Mouse (Mus musculus): ENCODE measurements around the gene Acin1.
"Not testable (repeated sequence)": the region's sequence is repeated elsewhere in the genome, so short reads cannot be mapped to it uniquely, and the experiment has no call there.

Gene Acin1

DNA sequence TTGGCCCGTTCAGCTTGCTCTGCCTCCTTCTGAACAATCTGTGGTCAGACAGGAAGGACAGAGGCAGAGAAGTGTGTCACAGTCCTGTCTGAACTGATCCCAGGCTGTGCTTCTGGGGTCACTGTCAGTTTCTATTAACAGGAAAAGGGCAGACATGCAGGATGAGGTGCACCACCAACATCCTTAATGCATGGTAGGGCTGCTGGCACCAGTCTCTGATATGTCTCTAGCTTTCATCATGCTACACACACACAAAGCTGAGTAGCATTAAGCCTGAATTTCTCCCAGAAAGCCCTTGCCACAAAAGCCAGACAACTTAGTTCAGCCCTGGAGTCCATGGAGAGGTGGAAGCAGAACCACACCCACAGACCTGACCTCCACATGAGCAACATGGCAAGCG is 43.7 kb downstream of the Acin1 start:
- DNase-seq (ENCODE audit: low read depth, low spot score) = no peak

DNA sequence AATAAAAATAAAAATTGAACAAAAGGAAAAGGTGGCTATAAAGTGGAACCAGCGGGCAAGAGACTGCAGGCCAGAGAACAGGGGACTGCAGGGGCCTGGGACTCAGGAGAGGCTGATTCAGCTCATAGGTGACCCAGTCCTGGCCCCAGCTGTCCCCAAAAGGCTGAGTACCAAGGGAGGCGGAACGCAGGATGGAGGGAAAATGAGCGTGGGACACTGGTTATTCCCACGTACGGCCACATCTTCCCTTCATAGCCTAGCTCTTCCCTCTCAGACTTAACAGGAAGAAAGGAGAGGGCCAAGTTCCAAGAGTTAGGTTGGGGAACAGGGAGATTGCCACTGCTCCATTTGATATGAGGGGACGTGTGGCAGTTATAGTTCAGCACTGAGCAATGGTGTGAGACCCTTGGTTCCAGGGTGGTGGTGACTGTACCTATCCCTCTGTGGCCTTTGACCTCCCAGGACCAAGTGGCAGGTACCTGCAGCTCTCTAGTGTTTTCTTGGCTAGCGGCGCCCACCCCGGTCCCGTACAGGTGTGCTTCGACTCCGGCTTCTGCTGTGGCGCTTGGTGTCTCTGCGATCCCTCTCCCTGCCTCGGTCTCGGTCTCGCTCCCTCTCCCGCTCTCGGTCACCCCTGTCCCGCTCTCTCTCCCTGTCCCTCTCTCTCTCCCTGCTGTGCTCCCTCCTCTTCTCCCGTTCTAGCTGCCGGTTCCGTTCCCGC is 44.3 kb downstream of the Acin1 start:
- DNase-seq (ENCODE audit: low read depth, low spot score) = no peak

DNA sequence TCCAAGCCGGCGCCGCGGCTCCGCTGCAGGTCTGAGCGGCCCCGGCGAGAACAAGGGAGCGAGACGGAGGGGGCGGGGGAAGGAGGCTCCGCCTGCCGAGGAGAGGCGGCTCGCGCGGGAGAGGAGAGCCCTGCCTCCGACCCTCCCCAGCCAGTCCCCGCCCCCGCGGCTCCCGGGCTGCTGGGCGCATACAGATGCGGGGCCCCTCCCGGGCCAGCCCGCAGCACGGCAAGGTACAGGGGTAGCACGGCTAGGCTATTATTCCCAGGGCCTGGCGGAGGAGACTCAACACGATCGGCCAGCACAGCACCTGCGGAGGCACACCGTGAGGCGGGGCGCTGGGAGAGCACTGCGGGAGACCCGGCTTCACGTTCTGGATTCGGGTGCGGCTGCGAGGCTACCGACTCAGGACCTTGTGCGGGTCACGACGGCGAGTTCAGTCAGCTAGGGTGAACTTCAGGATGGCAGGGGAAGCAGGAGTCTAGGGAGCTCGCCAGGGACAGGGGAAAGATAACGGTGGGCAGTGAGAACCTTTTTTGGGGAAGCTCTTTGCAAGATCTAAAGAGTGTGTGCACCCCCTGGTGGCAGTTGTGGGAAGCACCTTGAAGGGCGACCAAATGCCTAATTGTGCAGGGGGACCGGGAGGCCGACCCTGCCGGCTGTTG is 45.3 kb downstream of the Acin1 start, which contains the start of gene Cdh24:
Gene Cdh24 (minus strand): TSS at position 60 of the 665 bp plus-strand sequence.
- peak; percentile 92 for DNase-seq (ENCODE audit: low read depth, low spot score)

DNA sequence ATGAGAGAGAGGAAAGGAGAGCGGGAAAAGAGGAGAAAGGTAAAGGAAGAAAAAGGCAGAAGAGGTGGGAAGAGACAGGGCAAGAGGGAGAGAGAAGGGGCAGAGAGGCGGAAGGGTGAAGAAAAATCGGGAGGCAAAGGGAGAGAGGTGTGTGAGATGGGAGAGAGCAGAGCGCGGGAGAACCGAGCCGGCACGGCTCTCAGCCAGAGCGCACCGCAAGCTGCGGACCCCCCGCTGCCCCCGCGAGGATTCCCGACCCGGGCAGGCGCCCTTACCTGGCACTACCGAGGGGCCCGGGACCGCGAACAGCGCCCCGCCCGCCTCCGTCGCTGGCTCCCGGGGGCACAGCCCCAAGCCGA is 45.8 kb downstream of the Acin1 start, which contains the start of gene Gm17606:
Gene Gm17606 (plus strand): TSS at position 7 of the 359 bp plus-strand sequence.
- no peak for DNase-seq (ENCODE audit: low read depth, low spot score)

DNA sequence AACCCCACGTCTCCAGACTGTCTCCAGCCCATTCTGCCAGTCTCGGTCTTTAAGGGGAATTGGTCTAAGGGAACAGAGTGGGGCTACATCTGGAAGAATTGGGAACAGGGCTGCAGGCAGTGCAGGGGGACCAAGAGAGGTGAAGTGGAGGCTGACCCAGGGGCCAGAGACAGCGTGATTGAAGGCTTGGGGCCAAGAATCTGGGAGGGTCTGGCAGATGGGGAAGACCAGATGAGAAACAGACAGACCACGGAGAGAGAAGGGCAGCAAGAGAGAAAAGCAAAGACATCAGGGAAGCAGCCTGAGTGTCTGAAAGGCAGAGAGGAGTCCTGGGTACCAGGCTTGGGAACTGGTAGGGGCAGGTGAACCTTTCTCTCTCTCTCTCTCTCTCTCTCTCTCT is 46.6 kb downstream of the Acin1 start:
- DNase-seq (ENCODE audit: low read depth, low spot score) = no peak

DNA sequence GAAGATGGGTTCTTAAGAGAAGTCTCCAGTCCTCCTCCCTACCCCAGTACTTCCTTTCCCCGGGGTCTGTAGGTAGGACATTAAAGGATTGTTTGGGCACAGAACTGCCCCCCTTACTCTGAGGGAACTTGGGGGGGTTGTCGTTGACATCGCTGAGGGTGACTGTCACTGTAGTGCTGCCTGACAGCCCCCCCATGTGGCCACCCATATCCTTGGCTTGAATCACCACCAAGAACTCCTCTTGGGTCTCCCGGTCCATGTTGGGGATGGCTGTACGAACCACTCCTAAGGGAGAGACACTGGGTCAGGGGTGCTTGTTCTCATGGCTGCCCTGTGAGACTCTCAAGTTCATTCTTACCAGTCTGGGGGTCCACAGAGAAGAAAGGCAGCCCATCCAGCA is 48.5 kb downstream of the Acin1 start:
- no peak for DNase-seq (ENCODE audit: low read depth, low spot score)

DNA sequence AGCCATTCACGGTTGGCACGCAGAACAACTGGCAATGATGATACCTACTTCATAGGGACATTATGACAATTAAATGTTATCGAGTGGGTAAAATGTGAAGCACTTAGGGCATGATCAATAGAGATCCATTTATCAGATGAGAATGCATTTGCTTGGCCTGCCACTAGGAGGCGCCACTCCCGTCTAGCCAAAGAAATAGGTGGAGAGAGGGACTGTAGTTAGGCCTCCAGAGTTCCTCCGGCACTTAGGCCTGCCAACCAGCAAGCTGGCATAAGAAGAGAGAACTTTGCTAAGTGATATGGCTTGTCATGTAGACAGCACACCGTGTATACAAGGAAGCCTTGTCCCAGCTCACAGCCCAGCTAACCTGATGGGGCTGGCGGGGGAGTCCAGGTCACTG is 49.8 kb downstream of the Acin1 start:
- peak; percentile 80 for DNase-seq (ENCODE audit: low read depth, low spot score)

DNA sequence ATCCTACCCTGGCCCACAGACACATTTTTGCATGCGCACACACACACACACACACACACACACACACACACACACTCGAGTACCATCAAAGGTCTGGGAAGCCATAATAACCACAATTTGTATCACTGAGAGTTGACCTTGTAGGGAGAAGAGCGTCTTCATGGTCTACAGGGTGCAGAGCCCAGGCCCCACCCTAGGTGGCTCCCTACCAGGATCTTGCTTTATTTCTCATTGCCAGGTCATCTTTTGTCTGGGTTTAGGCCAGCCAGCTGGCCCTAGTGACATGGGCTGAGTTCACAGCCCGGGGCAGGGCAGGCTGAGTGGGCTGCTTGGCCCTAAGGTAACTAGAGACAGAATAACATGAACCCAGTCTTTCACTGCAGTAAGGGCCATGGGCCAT is 52.5 kb downstream of the Acin1 start:
- no peak for DNase-seq (ENCODE audit: low read depth, low spot score)

DNA sequence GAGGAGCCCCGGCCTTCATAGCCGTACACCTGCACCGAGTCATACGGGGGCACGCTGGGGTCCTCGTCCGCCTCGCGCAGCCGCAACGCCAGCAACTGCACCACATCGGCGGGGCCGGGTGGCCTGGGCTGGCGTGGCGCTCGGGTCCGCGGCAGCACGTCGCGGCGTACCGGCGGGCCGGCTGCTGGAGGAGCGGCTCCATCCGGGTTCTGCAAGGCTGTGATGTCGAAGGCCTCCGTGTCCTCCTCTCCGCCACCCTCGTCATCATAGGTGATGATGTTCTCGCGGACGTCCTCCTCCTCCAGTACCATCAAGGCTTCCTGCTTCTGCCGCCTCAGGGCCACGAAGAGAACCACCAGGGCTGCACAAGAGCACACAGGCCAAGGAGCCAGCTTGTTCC is 54.5 kb downstream of the Acin1 start:
- DNase-seq (ENCODE audit: low read depth, low spot score) = no peak

DNA sequence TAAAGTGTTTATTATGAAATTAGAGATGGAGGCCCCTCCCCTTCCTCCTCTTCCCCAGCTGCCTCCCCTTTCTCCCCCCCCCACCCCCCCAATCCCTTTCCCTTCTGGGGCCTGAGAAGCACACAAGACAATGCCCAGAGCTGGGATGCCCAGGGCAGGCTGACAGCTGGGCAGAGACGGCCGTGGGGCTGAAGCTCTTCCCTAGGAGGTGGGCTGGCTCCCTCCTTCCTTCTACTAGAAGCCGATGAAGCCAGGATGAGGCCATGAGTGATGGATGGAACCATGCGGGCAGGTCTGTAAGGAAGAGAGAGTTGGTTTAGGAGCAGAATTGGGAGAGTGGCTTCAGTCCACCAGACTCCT is 55.5 kb downstream of the Acin1 start:
- no peak for DNase-seq (ENCODE audit: low read depth, low spot score)

DNA sequence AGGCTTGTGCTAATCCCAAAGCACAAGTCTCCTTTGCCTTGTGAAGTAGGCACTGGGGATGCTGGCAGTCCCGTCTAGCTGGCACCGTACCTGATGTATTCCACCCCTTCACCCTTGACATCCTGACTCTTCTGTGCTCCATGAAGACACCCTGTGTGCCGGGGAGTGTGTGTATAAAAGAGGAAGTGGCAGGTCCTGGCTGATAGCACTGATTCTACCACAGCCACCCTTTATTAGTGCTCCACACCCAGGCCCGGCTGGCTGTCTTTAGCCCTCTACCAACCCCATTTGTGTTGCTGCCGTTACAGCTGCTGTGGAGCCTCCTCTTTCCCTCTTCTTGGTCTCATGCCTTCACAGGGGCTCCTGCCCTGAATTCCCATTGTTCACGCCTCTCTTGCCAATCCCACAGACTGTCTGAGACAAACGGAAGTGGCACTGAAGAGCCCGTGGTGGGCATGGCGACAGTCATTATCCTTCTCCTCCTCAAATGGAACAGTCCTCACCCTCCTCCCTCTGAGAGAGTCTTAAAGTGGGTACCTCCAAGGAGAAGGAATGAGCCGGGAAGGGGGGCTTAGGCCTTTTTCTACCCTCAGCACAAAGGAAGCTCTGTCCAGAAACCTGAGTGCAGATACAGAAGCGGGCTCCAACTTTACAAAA is 56.0 kb downstream of the Acin1 start:
- no peak for DNase-seq (ENCODE audit: low read depth, low spot score)

DNA sequence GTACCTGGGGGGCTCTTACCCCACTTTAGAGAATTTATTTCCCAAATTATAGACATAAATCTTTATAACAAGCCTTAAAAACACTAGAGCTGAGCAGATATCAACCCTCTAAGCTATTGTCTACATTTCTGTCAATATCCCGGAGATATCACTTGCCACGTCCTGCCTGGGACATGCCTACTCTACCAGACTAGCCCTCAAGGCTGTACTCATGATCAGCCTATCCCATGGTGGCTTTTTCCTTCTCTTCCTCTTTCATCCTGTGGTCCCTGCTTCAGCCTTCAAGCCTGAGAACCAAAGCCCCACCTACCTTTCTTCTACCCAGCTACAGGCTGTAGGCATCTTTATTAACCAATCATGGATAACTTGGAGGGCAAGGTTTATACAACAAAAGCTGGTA is 56.9 kb downstream of the Acin1 start:
- DNase-seq (ENCODE audit: low read depth, low spot score) = no peak

DNA sequence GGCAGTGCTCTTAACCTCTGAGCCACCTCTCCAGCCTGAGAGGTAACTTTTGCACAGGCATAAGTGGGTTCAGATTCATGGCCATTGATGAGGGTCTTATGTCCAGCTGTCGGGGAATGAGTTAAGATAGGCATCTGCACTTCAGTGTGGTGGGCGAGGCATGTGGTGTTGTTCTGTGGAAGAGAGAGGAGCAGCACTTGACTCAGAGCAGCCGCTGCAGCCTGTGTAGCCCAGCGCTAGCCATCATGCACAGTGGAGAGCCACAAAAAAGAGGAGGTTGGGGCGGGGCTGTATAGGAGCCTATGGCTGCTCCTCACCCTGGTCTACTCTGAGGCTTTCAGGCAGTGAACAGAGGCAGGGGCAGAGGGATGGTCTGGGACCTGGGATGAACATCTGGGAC is 58.6 kb downstream of the Acin1 start:
- DNase-seq (ENCODE audit: low read depth, low spot score) = no peak

DNA sequence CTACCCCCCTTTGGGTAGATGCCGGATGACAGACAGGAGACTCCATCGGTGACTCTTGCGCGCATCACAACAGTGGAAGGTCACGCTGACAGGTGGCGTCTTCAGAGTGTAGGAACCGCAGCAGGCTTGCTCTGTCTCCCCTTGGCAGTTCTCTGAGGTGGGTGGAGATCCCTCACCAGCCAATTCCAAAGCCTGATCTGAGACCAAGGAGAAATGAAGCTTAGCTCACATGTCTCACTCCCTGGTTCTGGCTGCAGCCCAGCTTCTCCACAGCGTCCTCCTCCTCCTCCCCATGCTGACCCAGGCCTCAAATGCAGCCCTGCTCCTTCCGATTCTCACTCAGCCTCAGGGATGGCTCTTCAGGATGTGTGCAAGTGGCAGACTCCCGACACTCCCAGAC is 61.8 kb downstream of the Acin1 start:
- DNase-seq (ENCODE audit: low read depth, low spot score) = no peak

DNA sequence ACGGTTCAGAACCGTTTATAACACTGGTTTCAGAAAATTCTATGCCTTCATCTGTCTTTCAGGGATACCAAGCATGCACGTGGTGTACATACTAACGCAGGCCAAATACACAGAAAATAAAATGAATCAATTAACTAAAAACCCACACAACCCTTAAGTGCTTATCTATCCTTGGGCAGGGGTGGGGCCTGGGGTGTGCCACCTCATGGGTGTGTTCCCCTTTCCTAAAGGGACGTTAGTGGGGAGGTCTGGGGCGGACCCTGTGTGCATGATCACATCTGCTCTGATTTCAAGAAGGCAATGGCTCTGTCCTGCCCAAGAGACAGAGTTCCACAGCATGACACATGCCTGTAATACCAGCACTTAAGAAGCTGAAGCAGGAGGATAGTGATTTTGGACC is 63.4 kb downstream of the Acin1 start:
- DNase-seq (ENCODE audit: low read depth, low spot score) = no peak

DNA sequence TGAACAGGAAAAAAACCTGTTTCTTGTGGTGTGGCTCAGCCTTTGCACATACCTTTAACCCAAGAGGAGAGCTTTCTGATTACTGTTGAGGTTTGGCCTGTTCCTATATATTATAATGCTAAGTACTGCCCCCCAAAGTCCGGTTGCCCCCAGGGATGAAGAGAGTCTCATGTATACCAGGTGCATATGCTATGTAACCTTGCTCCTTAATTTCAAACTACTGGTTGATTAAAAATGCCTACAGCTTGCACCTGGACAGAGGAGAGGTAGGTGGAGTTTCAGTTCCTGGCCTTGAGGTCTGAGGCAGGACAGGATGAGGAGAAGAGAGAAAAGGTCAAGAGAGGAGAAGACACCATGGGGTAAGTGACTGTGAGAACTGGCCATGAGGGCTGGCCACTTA is 65.6 kb downstream of the Acin1 start, which contains the start of gene Psmb11:
Gene Psmb11 (plus strand): TSS at position 301 of the 400 bp plus-strand sequence.
- DNase-seq (ENCODE audit: low read depth, low spot score) = no peak

DNA sequence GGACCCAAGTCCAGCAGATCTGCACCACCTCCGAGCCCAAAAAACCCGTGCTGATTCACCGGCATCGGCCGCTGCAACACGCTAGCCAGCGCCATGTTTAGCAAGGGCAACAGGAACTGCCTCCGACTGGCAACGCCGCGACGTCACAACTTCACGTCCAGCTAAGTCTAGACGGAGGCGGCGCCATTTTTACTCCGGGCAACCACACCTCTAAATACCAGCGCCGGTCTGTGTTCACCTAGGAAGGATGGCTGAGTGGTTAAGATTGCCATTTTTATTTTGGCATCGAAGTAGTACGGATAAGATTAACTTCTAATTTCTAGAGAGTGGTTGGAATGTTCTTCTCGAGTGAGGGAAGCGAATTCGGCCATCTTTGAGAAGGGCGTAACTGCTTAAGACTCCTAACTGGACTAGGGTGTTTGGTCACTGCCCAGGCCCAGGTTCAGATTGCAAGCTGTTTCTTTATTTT is 68.8 kb downstream of the Acin1 start, which contains the start of gene Psmb5:
Gene Psmb5 (minus strand): TSS at position 126 of the 469 bp plus-strand sequence.
- peak; percentile 94 for DNase-seq (ENCODE audit: low read depth, low spot score)

DNA sequence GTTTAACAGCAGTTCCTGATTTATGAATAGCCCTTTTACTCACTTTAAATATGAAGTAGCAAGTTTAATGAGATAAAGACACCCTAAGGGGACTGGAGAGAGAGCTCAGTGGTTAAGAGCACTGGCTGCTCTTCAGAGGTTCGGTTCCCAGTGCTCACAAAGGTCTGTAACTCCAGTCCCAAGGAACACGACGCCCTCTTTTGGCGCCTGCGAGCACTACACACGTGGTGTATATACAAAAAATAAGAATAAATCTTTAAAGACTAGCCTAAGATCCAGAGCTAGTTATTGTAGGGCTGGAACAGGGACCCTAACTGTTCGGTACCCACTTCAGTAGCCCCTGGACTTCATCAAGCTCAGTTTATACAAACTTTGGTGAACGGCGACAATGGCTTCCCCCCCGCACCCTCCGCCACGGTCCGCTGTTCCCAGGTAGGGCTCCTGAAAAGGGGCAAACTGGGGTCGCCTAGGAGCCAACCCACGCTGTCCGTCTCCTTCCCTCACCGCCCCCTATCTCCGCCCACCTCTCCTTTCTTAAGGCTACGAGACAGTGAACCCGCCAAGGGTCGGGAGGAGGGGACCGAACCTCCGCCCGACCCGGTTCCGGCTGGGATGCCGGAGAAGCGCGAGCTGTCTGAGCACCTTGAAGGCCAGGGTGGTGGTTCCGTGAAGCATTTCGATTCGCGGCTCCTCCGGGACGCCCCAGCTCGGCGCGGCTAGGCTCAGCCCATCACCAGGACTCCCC is 69.4 kb downstream of the Acin1 start:
- peak; percentile 54 for DNase-seq (ENCODE audit: low read depth, low spot score)

DNA sequence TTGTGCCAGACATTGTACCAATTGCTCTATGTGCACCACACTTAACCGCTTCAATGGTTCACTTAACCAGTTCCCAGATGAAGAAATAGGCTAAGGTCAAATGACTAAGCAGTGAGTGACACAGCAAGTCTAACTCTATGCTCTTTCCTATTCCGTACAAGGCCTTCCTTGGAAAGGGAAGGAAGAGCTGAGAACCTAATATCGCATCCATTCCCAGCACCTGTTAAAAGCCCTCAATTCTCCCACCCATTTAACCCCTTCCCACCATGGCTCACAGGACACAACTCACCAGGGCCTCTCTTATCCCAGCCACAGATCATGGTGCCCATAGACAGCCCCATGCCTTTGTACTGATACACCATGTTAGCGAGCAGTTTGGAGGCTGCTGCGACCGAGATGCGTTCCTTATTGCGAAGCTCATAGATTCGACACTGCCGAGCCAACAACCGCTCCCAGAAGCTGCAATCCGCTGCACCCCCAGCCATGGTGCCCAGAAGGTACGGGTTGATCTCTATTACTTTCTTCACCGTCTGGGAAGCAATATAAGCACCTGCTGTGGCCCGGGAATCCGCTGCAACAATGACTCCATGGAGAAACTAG is 70.4 kb downstream of the Acin1 start:
- DNase-seq (ENCODE audit: low read depth, low spot score) = no peak

DNA sequence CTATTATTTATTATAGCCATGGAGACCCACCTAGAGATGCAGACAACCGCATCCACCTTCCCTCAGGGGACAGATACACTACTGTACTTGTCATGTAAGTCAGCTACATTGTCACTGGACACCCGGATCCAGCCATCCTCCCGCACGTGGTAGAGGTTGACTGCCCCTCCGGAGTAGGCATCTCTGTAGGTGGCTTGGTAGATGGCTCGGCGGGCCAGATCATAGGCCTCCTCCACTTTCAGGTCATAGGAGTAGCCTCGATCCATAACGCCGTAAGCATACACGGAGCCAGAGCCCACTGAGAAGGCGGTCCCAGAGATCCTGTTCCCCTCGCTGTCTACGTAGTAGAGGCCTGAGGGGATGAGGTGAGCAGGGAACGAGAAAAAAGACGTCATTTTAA is 72.6 kb downstream of the Acin1 start:
- DNase-seq (ENCODE audit: low read depth, low spot score) = not testable (repeated sequence)

DNA sequence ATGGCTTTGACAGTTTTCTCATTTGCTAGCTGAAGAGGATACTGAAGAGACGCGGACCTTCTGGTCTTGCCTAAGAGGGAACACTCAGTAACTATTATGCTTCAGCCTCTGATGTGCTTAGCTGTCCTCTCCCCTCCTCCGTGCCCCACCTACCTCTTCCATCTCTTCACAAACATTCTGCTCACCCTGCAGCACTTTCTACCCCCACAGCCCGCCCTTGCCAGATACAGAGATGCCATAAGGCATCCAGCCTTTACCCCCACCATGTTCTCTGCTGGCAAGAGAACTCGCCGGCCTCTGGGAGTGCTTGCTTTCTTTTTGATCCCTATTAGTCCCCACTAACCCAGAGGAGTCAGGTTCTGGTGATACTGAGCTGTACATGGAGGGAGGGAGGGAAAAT is 76.1 kb downstream of the Acin1 start:
- no peak for DNase-seq (ENCODE audit: low read depth, low spot score)

DNA sequence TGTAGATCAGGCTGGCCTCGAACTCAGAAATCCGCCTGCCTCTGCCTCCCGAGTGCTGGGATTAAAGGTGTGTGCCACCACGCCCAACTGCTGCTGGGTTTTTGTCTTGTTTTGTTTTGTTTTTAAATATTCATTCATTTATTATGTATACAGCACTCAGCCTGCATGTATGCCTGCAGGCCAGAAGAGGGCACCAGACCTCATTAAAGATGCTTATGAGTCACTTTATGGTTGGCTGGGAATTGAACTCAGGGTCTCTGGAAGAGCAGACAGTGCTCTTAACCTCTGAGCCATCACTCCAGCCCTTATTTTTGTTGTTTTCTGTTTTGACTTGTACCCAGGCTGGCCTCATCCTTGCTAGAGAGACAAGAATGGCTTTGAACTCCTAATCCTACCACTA is 76.8 kb downstream of the Acin1 start:
- peak; percentile 72 for DNase-seq (ENCODE audit: low read depth, low spot score)
